Mouse (Mus musculus) olfactory bulb, adult 2 months (tissue): Measurements from ENCODE around the gene Myh13.

Experiments
- CTCF ChIP-seq: fragments of 200-500 bp; IDR thresholded peaks from 2 replicates; pipeline ENCODE4 v1.5.1; 2012; ENCODE audit warnings: low read depth, mild to moderate bottlenecking, low read length, moderate library complexity; ENCODE audit not compliant: insufficient read depth
- POLR2A ChIP-seq: fragments of 200-500 bp; IDR thresholded peaks from 2 replicates; pipeline ENCODE4 v1.6.1; 2012; ENCODE audit warnings: mild to moderate bottlenecking, low read depth, low read length, moderate library complexity; ENCODE audit not compliant: insufficient read depth

DNA sequence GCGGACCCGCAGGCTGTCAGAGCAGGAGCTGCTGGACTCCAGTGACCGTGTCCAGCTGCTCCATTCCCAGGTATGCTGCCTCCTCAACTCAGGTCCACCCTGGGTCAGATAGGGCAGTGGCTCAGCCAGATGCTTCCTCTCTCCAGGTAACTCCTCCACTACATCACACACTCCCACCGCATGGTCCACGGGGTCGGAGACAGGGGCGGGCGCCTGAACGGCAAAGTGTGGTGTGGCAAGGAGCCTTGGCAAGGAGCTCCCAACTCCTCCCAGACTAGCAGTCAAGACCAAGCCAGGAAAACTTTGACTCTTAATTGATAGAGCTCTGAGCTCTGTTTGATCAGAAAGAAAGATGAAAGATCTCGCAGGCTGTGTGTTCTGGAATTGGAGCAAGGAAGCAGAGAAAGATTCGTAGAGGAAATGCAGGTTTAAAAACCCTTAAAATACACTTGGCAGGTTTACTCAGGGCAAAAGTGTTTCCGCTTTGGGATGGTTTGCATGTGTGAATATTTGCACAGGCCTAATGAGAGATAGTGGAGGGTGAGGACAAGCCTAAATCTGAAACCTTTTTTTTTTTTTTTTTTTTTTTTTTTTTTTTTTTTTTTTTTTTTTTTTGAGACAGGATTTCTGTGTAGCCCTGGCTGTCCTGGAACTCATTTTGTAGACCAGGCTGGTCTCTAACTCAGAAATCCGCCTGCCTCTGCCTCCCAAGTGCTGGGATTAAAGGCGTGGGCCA, 43.7 kb downstream of the Myh13 start:
- no peak for TF ChIP-seq POLR2A
- TF ChIP-seq CTCF = no peak
